Mouse (Mus musculus) C2C12 (cell line): Measurements from ENCODE around the gene Nptx1. TPM values are rescaled to one million over a fixed set of nuclear protein-coding genes. Genes with fewer than 3 reads are reported as not detected.

Source experiments
- H3K27me3 ChIP-seq: one replicate; pipeline ENCODE4 v1.6.1; 2011; ENCODE audit not compliant: control insufficient read depth, insufficient read depth, insufficient read length
- H3K36me3 ChIP-seq: one replicate; pipeline ENCODE4 v1.6.1; 2011; ENCODE audit not compliant: control insufficient read depth, insufficient read depth
- H3K4me3 ChIP-seq: one replicate; pipeline ENCODE4 v1.5.1; 2011; ENCODE audit warnings: mild to moderate bottlenecking, control low read depth; ENCODE audit not compliant: poor library complexity, insufficient read depth, severe bottlenecking
- H3K79me2 ChIP-seq: one replicate; pipeline ENCODE4 v1.6.1; 2011; ENCODE audit not compliant: control insufficient read depth, insufficient read depth
- H3K79me3 ChIP-seq: one replicate; pipeline ENCODE4 v1.6.1; 2011; ENCODE audit warnings: low read depth, control low read depth
- H3ac ChIP-seq: one replicate; pipeline ENCODE3; 2011; ENCODE audit warnings: low read depth; ENCODE audit not compliant: control insufficient read depth, insufficient read length
- CEBPB ChIP-seq: IDR thresholded peaks from one replicate; pipeline ENCODE4 v1.6.1; 2011; ENCODE audit warnings: low read depth, mild to moderate bottlenecking, control low read depth, moderate library complexity
- CTCF ChIP-seq: IDR thresholded peaks from one replicate; pipeline ENCODE4 v1.5.1; 2011; ENCODE audit not compliant: control insufficient read depth, insufficient read depth, insufficient read length
- FOSL1 ChIP-seq: IDR thresholded peaks from one replicate; pipeline ENCODE4 v1.8.0; 2011; ENCODE audit warnings: mild to moderate bottlenecking, low read length; ENCODE audit not compliant: poor library complexity, insufficient read depth, severe bottlenecking
- MAX ChIP-seq: IDR thresholded peaks from one replicate; pipeline ENCODE4 v1.6.1; 2011; ENCODE audit warnings: mild to moderate bottlenecking, control low read depth
- MYOD1 ChIP-seq: IDR thresholded peaks from one replicate; pipeline ENCODE4 v1.6.1; 2011; ENCODE audit warnings: low read depth; ENCODE audit not compliant: control insufficient read depth, insufficient read length
- MYOG ChIP-seq: IDR thresholded peaks from one replicate; pipeline ENCODE4 v1.6.1; 2011; ENCODE audit not compliant: control insufficient read depth, insufficient read length; ENCODE audit errors: extremely low read depth
- USF1 ChIP-seq: IDR thresholded peaks from one replicate; pipeline ENCODE4 v1.6.1; 2011; ENCODE audit warnings: low read depth, mild to moderate bottlenecking, control low read depth, moderate library complexity
- polyA plus RNA-seq: library from polyadenylated mRNA; unstranded; fragments of >200 nt; fragmentation: generic; extraction: Trizol; gene quantifications from one replicate; pipeline ENCODE4 v1.2.1, GENCODE M21; 2012; ENCODE audit warnings: missing spikeins

The Nptx1 gene
- polyA plus RNA-seq, 1 experiment, result 30.2 TPM

- no peak for TF ChIP-seq FOSL1
- no peak for TF ChIP-seq MYOG
- TF ChIP-seq MYOD1, result no peak
- TF ChIP-seq USF1, result no peak
- TF ChIP-seq CTCF, result no peak
- no peak overlapping the region for H3ac ChIP-seq
- H3K79me2 ChIP-seq, result no peaks in the 10 kb centered on the region
- no peak overlapping the region for H3K4me3 ChIP-seq
- no peaks in the 10 kb centered on the region for H3K36me3 ChIP-seq
- H3K27me3 ChIP-seq, result no peaks in the 10 kb centered on the region
- H3K79me3 ChIP-seq, result no peaks in the 10 kb centered on the region
Measured at GRCm38 (mm10) chr11:119539944-119540343, 7.6 kb downstream of the Nptx1 start.

DNA sequence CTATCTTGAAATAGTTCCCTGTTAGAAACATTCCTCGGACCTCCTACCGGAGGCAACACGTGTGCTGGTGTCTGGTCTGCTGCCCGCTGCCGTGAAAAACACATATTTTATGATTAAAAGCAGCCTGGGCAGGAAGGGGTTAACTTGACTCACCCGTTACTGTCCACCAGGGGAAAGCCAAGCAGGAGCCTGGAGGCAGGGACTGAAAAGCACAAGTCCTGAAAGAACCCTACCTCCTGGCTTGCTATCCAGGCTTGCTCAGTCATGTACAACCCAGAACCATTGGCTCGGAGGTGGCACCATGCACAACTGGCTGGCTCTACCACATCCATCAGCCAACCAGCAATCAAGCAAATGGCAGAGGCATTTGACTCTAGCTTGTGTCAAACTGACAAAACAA, 13.8 kb downstream of the Nptx1 start:
- Histone ChIP-seq H3K4me3 (no peak overlapping the region), H3K36me3 (no peaks in the 10 kb centered on the region), H3K79me2 (no peaks in the 10 kb centered on the region), H3ac (no peak overlapping the region), H3K79me3 (no peaks in the 10 kb centered on the region), H3K27me3 (peaks cover 8% of the 10 kb centered on the region)
- TF ChIP-seq MAX (no peak), USF1 (no peak), MYOD1 (no peak), MYOG (no peak), FOSL1 (no peak), CEBPB (no peak), CTCF (no peak)

- TF ChIP-seq CEBPB, result no peak
- TF ChIP-seq USF1, result no peak
- no peak for TF ChIP-seq MYOD1
- TF ChIP-seq FOSL1, result no peak
- Histone ChIP-seq H3ac (no peak overlapping the region), H3K27me3 (peaks cover 8% of the 10 kb centered on the region), H3K36me3 (no peaks in the 10 kb centered on the region), H3K4me3 (no peak overlapping the region), H3K79me3 (no peaks in the 10 kb centered on the region), H3K79me2 (no peaks in the 10 kb centered on the region)
Measured at GRCm38 (mm10) chr11:119532460-119532859, 15.1 kb downstream of the Nptx1 start.

DNA sequence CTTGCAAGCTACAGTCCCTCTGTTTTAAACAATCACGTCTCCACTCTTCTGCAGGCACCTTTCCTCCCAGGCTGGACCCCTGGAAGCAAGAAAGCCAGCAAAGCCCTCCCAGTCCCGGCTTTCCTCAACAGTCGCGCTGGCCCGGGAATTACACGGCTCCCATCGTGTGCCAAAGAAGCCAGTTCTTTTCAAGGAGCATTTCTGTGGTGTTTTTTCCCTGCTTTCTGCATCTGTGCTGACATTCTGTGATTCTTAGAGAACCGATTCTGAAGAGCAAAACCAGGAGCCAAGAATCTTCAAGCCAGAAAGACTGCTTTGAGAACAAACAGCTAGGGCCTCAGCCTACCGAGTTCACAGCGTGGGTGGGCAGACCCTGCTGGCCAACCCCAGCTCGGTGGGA, 18.6 kb downstream of the Nptx1 start:
- Histone ChIP-seq H3ac (no peak overlapping the region), H3K79me2 (no peaks in the 10 kb centered on the region), H3K27me3 (peaks cover 5% of the 10 kb centered on the region), H3K79me3 (no peaks in the 10 kb centered on the region), H3K36me3 (no peaks in the 10 kb centered on the region), H3K4me3 (no peak overlapping the region)
- TF ChIP-seq MAX (no peak), FOSL1 (no peak), USF1 (no peak), MYOG (no peak), CTCF (no peak), CEBPB (no peak)

- Histone ChIP-seq H3K36me3 (no peaks in the 10 kb centered on the region), H3ac (no peak overlapping the region), H3K4me3 (no peak overlapping the region), H3K79me2 (no peaks in the 10 kb centered on the region), H3K27me3 (peaks cover 5% of the 10 kb centered on the region), H3K79me3 (no peaks in the 10 kb centered on the region)
- TF ChIP-seq CTCF (no peak), FOSL1 (no peak), CEBPB (no peak), MYOD1 (no peak), USF1 (no peak), MYOG (no peak), MAX (no peak)
Measured at GRCm38 (mm10) chr11:119526068-119526966, 21.2 kb downstream of the Nptx1 start.
